Mouse (Mus musculus): ENCODE measurements around the gene Arhgdia.

DNA sequence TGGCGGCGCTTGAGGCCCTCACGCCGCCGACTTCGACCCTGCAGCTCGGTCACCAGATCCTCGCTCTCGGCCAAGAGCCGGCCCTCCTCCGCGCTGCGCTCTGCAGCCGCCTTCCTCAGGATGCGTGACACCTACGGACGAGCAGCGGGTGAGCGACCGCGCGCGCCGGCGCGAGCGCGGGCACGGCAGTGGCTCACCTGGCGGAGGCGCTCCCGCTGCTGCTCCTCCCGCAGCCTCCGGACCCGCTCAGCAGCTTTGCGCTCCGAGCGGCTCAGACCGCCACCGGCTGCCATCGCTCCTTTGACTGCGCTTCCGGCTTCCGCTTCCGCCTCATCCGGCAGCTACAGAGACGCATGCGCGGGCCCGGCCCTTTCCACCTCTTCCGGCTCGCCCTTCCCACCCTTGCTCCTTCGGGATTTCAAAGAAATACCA is 43.3 kb upstream of the Arhgdia start:
- no peak; the same call in 1 of the 2 replicates for TF ChIP-seq KAT2A (IDR thresholded peaks at IDR 0.05; ENCODE audit: insufficient replicate concordance, low read length)
- TF ChIP-seq USF1 (IDR thresholded peaks at IDR 0.05; ENCODE audit: low read depth, low read length): no peak
- TF ChIP-seq EP300 (IDR thresholded peaks at IDR 0.05; ENCODE audit: low read length): no peak
- no peak for TF ChIP-seq CTCF (conservative IDR thresholded peaks at IDR 0.05 in 1 of 2, IDR thresholded peaks at IDR 0.05 in 1 of 2; ENCODE audit: low read depth in 2 of 2, low read length in 2 of 2)
- no peak for TF ChIP-seq MAX (IDR thresholded peaks at IDR 0.05; ENCODE audit: low read length)
- TF ChIP-seq MYC (IDR thresholded peaks at IDR 0.05; ENCODE audit: low read depth, low read length): no peak; the same call in 1 of the 2 replicates
